In the genomic region with DNA sequence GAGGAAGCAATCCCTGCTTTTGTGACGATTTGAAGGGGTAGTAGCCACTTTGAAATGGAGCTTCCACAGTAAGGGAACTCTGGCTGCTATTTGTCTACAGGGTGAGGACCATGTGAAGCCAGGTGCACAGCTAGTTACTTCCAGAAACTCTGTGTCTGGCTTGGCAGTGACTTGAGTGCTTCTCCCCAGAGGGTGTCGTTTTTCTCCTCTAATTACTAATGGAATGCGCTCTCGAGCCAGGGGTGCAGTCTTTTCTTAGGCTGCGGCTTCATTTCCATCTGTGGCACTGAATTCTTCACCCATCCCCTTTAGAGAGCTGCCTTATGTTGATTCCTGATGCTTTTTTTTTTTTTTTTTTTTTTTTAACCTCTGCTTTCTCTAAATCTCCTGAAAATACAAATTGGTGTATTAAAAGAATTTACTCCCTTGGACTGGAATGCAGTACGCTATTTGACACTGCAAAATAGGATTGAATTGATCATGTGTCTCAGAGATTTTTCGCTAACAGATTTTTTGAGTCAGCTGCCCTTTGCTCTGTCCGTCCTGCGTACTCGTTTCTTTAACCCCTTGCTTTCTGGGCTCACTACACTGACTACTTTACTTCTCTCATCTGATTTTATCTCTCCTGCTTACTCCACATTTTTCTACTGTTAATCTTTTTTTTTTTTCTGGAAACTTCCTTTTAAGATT, we compare ENCODE assay signal across 9 mouse cellular contexts. TPM values are rescaled to one million over a fixed set of nuclear protein-coding genes. Genes with fewer than 3 reads are reported as not detected.
DNase-seq lines count a peak whose midpoint lies in the region; ATAC-seq and TF ChIP-seq lines count a peak whose summit lies in the region.
"Had no signal": no experiment of that assay in that cellular context is flagged by ENCODE, and none has a peak within 500 bp of the region (broad histone marks: within the 10 kb centered on the region; RNA-seq: fewer than 3 reads in every experiment).

No protein-coding gene starts in this region.

- H3K4me1 ChIP-seq in kidney, embryonic 16.5 days (ENCODE audit: insufficient read depth, low read length): peaks cover 9% of the 10 kb centered on the region; the same call in 1 of the 2 replicates
- H3K4me1 ChIP-seq in kidney, adult 2 months (ENCODE audit: control insufficient read depth, insufficient read depth, low read length): no peaks in the 10 kb centered on the region
- 0 out of 2 replicates have a peak, but pooled peaks cover 2% of the 10 kb centered on the region for H3K4me1 ChIP-seq in hindbrain, embryonic 11.5 days (replicated peaks; ENCODE audit: control insufficient read depth, insufficient read depth, low read length)
- peaks cover 39% of the 10 kb centered on the region for H3K4me1 ChIP-seq in neural tube, embryonic 13.5 days (replicated peaks)

- TF ChIP-seq POLR2A in kidney, adult 2 months (IDR thresholded peaks at IDR 0.05; ENCODE audit: low read depth, low read length): no peak

- no peak for DNase-seq in kidney, adult 2 months
- DNase-seq in embryo, embryonic 11 days: peak; percentile 75
- DNase-seq in hindbrain, embryonic 11.5 days (ENCODE audit: low spot score): peak; percentile 49
- DNase-seq in liver: no peak
- DNase-seq in adrenal gland, postnatal 36 days: no peak

- H3K9ac ChIP-seq in kidney, embryonic 16.5 days (replicated peaks; ENCODE audit: low read length): no peak overlapping the region
- H3K9ac ChIP-seq in hindbrain, embryonic 11.5 days (ENCODE audit: low read depth, low read length): no peak overlapping the region
- no peak overlapping the region for H3K9ac ChIP-seq in neural tube, embryonic 13.5 days

- peak; percentile 31; the same call in 1 of the 2 replicates for ATAC-seq in kidney, embryonic 16.5 days (ENCODE audit: low FRiP score, low TSS enrichment)
- no peak for ATAC-seq in hindbrain, embryonic 11.5 days (ENCODE audit: low FRiP score)
- no peak for ATAC-seq in neural tube, embryonic 13.5 days (ENCODE audit: low read depth)
- ATAC-seq in activated CD4-positive, CD25-positive, alpha-beta regulatory T cell, adult 4 months: no peak

- peak overlapping the region; percentile 8; the same call in 1 of the 2 replicates for H3K27ac ChIP-seq in kidney, embryonic 16.5 days (ENCODE audit: low read length)
- H3K27ac ChIP-seq in kidney, adult 2 months (ENCODE audit: insufficient read depth, low read depth, low read length): no peak overlapping the region
- H3K27ac ChIP-seq in hindbrain, embryonic 11.5 days (ENCODE audit: low read depth, low read length): no peak overlapping the region
- H3K27ac ChIP-seq in neural tube, embryonic 13.5 days (replicated peaks): peak overlapping the region; percentile 50

- H3K27me3 ChIP-seq in kidney, embryonic 16.5 days (ENCODE audit: insufficient read depth, low read length): no peaks in the 10 kb centered on the region
- H3K27me3 ChIP-seq in kidney, adult 2 months (replicated peaks; ENCODE audit: control insufficient read depth, insufficient read depth, low read length): no peaks in the 10 kb centered on the region
- no peaks in the 10 kb centered on the region for H3K27me3 ChIP-seq in hindbrain, embryonic 11.5 days (ENCODE audit: control insufficient read depth, insufficient read depth, low read length)
- no peaks in the 10 kb centered on the region for H3K27me3 ChIP-seq in neural tube, embryonic 13.5 days

- no peaks in the 10 kb centered on the region for H3K9me3 ChIP-seq in kidney, embryonic 16.5 days (ENCODE audit: low read length)
- no peaks in the 10 kb centered on the region for H3K9me3 ChIP-seq in hindbrain, embryonic 11.5 days (ENCODE audit: control insufficient read depth, low read length)
- no peaks in the 10 kb centered on the region for H3K9me3 ChIP-seq in neural tube, embryonic 13.5 days

- H3K4me3 ChIP-seq in kidney, embryonic 16.5 days (ENCODE audit: low read length): no peak overlapping the region
- no peak overlapping the region for H3K4me3 ChIP-seq in kidney, adult 2 months (ENCODE audit: insufficient read depth, low read depth, low read length)
- no peak overlapping the region for H3K4me3 ChIP-seq in hindbrain, embryonic 11.5 days (ENCODE audit: low read depth, low read length)
- H3K4me3 ChIP-seq in neural tube, embryonic 13.5 days: no peak overlapping the region

- no peaks in the 10 kb centered on the region for H3K36me3 ChIP-seq in kidney, embryonic 16.5 days (ENCODE audit: insufficient read depth, low read length)
- no peaks in the 10 kb centered on the region for H3K36me3 ChIP-seq in kidney, adult 2 months (ENCODE audit: control insufficient read depth, insufficient read depth, low read length)
- H3K36me3 ChIP-seq in hindbrain, embryonic 11.5 days (ENCODE audit: control insufficient read depth, insufficient read depth, low read length): no peaks in the 10 kb centered on the region
- no peaks in the 10 kb centered on the region for H3K36me3 ChIP-seq in neural tube, embryonic 13.5 days

- WGBS in kidney, embryonic 16.5 days: 7% methylated on average over 10 of the region's 10 CpGs
- WGBS in kidney, adult 2 months: 10% methylated on average over 10 of the region's 10 CpGs
- WGBS in hindbrain, embryonic 11.5 days: 8% methylated on average over 10 of the region's 10 CpGs
- 15% methylated on average over 10 of the region's 10 CpGs for WGBS in neural tube, embryonic 13.5 days

- no peak overlapping the region; the same call in 1 of the 2 replicates for H3K4me2 ChIP-seq in kidney, embryonic 16.5 days (replicated peaks; ENCODE audit: low read depth, low read length)
- no peak overlapping the region for H3K4me2 ChIP-seq in hindbrain, embryonic 11.5 days (replicated peaks; ENCODE audit: low read depth, low read length)
- peak overlapping the region; percentile 21 for H3K4me2 ChIP-seq in neural tube, embryonic 13.5 days

- TF ChIP-seq CTCF in kidney, adult 2 months (conservative IDR thresholded peaks at IDR 0.05; ENCODE audit: insufficient read depth, insufficient read length, low read depth, low read length): no peak

RNA-seq across cellular contexts. Expression of a gene that starts 57.0 kb away (rescaled TPM):
- polyA plus RNA-seq in kidney, embryonic 16.5 days (2015; fragmentation: Nextera tagmentation; extraction: Ambion mirVana): 26.7 and 29.0 TPM in 2 replicates
- 15.6 and 17.6 TPM in 2 replicates for polyA plus RNA-seq in kidney, adult 2 months (2012; rRNA removed)
- polyA plus RNA-seq in hindbrain, embryonic 11.5 days (2014; fragmentation: Nextera tagmentation; extraction: Ambion mirVana): 28.6 and 38.6 TPM in 2 replicates
- 71.3 and 81.2 TPM in 2 replicates for polyA plus RNA-seq in neural tube, embryonic 13.5 days (2015; fragmentation: Nextera tagmentation; extraction: Ambion mirVana)
- polyA plus RNA-seq in activated CD4-positive, CD25-positive, alpha-beta regulatory T cell, adult 4 months (2017; shearing (Covaris generic)): 1 to 10 TPM in 1 of 2 experiments, under 1 TPM in 1; 0.09 to 1.1 TPM
- 100 to 1,000 TPM in 1 of 2 experiments, 10 to 100 TPM in 1; 83.2 to 103 TPM for total RNA-seq in adrenal gland, postnatal 36 days (2021)
- total RNA-seq: neutrophil, adult 5-6 weeks had no signal

Comparison
In these comparisons a context has a peak if more than half of its experiments do, and no peak if none do; other contexts are left out.
1. H3K27ac ChIP-seq: peak in kidney, embryonic 16.5 days (single experiment) and neural tube, embryonic 13.5 days (single experiment); none in kidney, adult 2 months (single experiment) and hindbrain, embryonic 11.5 days (single experiment).
2. DNase-seq: peak in embryo, embryonic 11 days (single experiment) and hindbrain, embryonic 11.5 days (single experiment); none in kidney, adult 2 months (single experiment), liver (single experiment) and adrenal gland, postnatal 36 days (0 of 2).